Mouse (Mus musculus): ENCODE measurements around the gene Gna11. TPM values are rescaled to one million over a fixed set of nuclear protein-coding genes. Genes with fewer than 3 reads are reported as not detected.

Gna11 gene
- polyA plus RNA-seq, 1 experiment from 2014 or later: 90.2 TPM

- WGBS: 67% methylated on average over 6 of the region's 6 CpGs
- Histone ChIP-seq H3K27me3 (ENCODE audit: control insufficient read depth, insufficient read depth, low read depth, low read length) (0 out of 2 replicates have a peak, but pooled peaks cover 3% of the 10 kb centered on the region), H3K4me3 (ENCODE audit: low read depth, low read length) (no peak overlapping the region), H3K9ac (ENCODE audit: low read depth, low read length) (no peak overlapping the region), H3K27ac (ENCODE audit: low read length) (no peak overlapping the region), H3K4me2 (ENCODE audit: low read length) (no peak overlapping the region), H3K4me1 (ENCODE audit: control insufficient read depth, insufficient read depth, low read length) (no peaks in the 10 kb centered on the region), H3K36me3 (ENCODE audit: control insufficient read depth, insufficient read depth, low read length) (no peaks in the 10 kb centered on the region), H3K9me3 (replicated peaks; ENCODE audit: control insufficient read depth, low read length, poor library complexity, severe bottlenecking) (no peaks in the 10 kb centered on the region)
- ATAC-seq: no peak
Observed at GRCm38 (mm10) chr10:81523142-81523541, 21.8 kb downstream of the Gna11 start.

DNA sequence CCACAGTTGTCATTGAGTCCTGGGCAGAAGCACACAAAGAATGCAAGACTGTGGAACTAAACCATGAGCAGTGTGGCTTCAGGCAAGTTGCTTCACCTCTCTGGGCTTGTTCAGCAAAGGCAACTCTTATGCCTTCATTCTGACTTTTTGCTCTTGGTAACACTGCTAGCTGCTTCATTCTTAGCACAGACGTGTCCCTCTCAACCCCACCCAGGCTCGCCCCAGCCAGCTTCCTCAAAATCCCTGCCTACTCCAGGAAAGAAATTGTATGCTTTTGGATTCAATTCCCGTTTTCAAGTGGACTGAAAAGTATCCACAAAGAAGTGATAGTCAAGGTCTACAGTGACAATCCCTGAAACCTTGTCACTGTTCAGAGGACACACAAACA is 25.0 kb downstream of the Gna11 start:
- ATAC-seq: no peak
- Histone ChIP-seq H3K4me2 (ENCODE audit: low read length) (no peak overlapping the region), H3K27ac (ENCODE audit: low read length) (no peak overlapping the region), H3K9ac (ENCODE audit: low read depth, low read length) (no peak overlapping the region), H3K27me3 (ENCODE audit: control insufficient read depth, insufficient read depth, low read depth, low read length) (0 out of 2 replicates have a peak, but pooled peaks cover 3% of the 10 kb centered on the region), H3K4me3 (ENCODE audit: low read depth, low read length) (no peak overlapping the region), H3K9me3 (replicated peaks; ENCODE audit: control insufficient read depth, low read length, poor library complexity, severe bottlenecking) (no peaks in the 10 kb centered on the region), H3K36me3 (ENCODE audit: control insufficient read depth, insufficient read depth, low read length) (no peaks in the 10 kb centered on the region), H3K4me1 (ENCODE audit: control insufficient read depth, insufficient read depth, low read length) (no peaks in the 10 kb centered on the region)
- WGBS: 74% methylated on average over 3 of the region's 3 CpGs

- Histone ChIP-seq H3K9ac (ENCODE audit: low read depth, low read length) (no peak overlapping the region), H3K27ac (ENCODE audit: low read length) (no peak overlapping the region), H3K4me2 (ENCODE audit: low read length) (no peak overlapping the region), H3K36me3 (ENCODE audit: control insufficient read depth, insufficient read depth, low read length) (no peaks in the 10 kb centered on the region), H3K4me3 (ENCODE audit: low read depth, low read length) (no peak overlapping the region), H3K4me1 (ENCODE audit: control insufficient read depth, insufficient read depth, low read length) (no peaks in the 10 kb centered on the region), H3K27me3 (ENCODE audit: control insufficient read depth, insufficient read depth, low read depth, low read length) (0 out of 2 replicates have a peak, but pooled peaks cover 3% of the 10 kb centered on the region), H3K9me3 (replicated peaks; ENCODE audit: control insufficient read depth, low read length, poor library complexity, severe bottlenecking) (no peaks in the 10 kb centered on the region)
- 85% methylated on average over 6 of the region's 6 CpGs for WGBS
- ATAC-seq: no peak
Observed at GRCm38 (mm10) chr10:81519227-81519977, 25.6 kb downstream of the Gna11 start.

DNA sequence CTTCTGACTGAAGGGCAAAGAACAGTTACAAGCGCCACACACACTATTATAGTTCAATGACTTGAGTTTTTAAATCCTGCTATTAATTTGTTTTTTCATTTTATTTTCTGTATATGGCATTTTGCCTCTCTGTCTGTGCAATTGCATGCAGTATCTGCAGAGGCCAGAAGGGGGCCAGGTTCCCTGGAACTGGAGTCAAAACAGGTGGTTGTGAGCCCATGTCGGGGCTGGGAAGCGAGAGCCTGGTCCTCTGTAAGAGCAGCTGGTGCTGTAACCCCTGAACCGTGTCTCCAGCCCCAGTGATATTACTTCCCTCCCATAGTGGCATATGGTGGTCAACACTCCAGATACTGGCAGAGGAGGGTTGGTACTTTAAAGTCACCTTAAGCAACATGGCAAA is 26.4 kb downstream of the Gna11 start:
- no peaks in the 10 kb centered on the region for H3K27me3 ChIP-seq (ENCODE audit: control insufficient read depth, insufficient read depth, low read depth, low read length)
- no peaks in the 10 kb centered on the region for H3K9me3 ChIP-seq (replicated peaks; ENCODE audit: control insufficient read depth, low read length, poor library complexity, severe bottlenecking)
- no peak overlapping the region for H3K4me3 ChIP-seq (ENCODE audit: low read depth, low read length)
- H3K36me3 ChIP-seq (ENCODE audit: control insufficient read depth, insufficient read depth, low read length): no peaks in the 10 kb centered on the region
- no peak overlapping the region for H3K9ac ChIP-seq (ENCODE audit: low read depth, low read length)
- H3K4me2 ChIP-seq (ENCODE audit: low read length): no peak overlapping the region
- no peak for ATAC-seq
- no peak overlapping the region for H3K27ac ChIP-seq (ENCODE audit: low read length)
- no peaks in the 10 kb centered on the region for H3K4me1 ChIP-seq (ENCODE audit: control insufficient read depth, insufficient read depth, low read length)
- WGBS: 11% methylated on average over 4 of the region's 4 CpGs

GRCm38 (mm10) chr10:81517227-81517626 is 27.8 kb downstream of the Gna11 start:
- no peak overlapping the region for H3K4me3 ChIP-seq (ENCODE audit: low read depth, low read length)
- H3K9me3 ChIP-seq (replicated peaks; ENCODE audit: control insufficient read depth, low read length, poor library complexity, severe bottlenecking): no peaks in the 10 kb centered on the region
- no peaks in the 10 kb centered on the region for H3K36me3 ChIP-seq (ENCODE audit: control insufficient read depth, insufficient read depth, low read length)
- no peak overlapping the region for H3K27ac ChIP-seq (ENCODE audit: low read length)
- no peaks in the 10 kb centered on the region for H3K4me1 ChIP-seq (ENCODE audit: control insufficient read depth, insufficient read depth, low read length)
- WGBS: 79% methylated on average over 8 of the region's 8 CpGs
- no peak overlapping the region for H3K4me2 ChIP-seq (ENCODE audit: low read length)
- H3K9ac ChIP-seq (ENCODE audit: low read depth, low read length): no peak overlapping the region
- ATAC-seq: no peak
- H3K27me3 ChIP-seq (ENCODE audit: control insufficient read depth, insufficient read depth, low read depth, low read length): no peaks in the 10 kb centered on the region

- no peak for ATAC-seq
- Histone ChIP-seq H3K4me2 (ENCODE audit: low read length) (no peak overlapping the region), H3K4me1 (ENCODE audit: control insufficient read depth, insufficient read depth, low read length) (no peaks in the 10 kb centered on the region), H3K27ac (ENCODE audit: low read length) (no peak overlapping the region), H3K9me3 (replicated peaks; ENCODE audit: control insufficient read depth, low read length, poor library complexity, severe bottlenecking) (no peaks in the 10 kb centered on the region), H3K27me3 (ENCODE audit: control insufficient read depth, insufficient read depth, low read depth, low read length) (no peaks in the 10 kb centered on the region; the same call in 1 of the 2 replicates), H3K36me3 (ENCODE audit: control insufficient read depth, insufficient read depth, low read length) (no peaks in the 10 kb centered on the region), H3K9ac (ENCODE audit: low read depth, low read length) (no peak overlapping the region), H3K4me3 (ENCODE audit: low read depth, low read length) (no peak overlapping the region)
- 78% methylated on average over 5 of the region's 5 CpGs for WGBS
Observed at GRCm38 (mm10) chr10:81513798-81514197, 31.2 kb downstream of the Gna11 start.

DNA sequence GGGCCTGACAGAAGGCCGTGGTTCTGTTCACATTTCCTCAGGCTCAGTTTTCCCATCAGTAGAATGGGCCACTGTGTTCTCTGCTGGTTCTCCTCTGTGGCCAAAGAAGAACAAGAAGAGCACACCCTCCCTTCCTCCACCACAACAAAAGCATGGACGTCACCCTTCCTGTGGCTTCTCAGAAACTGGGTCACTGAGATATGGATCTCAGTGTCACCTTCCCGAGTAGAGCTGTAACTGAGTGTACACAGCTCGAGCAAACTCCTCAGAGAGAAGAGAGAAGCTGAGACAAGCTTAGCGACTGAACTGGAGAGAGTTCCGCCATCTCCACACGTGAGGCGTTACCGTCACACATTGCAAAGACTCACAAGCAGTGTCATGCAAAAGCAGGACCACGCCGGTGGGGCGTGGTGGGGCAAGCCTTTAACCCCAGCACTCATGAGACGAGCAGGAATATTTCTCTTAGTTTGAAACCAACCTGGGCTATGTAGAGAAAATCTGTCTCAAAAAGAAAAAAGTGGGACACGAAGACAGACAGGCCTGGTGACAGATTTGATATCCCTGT is 34.7 kb downstream of the Gna11 start:
- Histone ChIP-seq H3K36me3 (ENCODE audit: control insufficient read depth, insufficient read depth, low read length) (no peaks in the 10 kb centered on the region), H3K9me3 (replicated peaks; ENCODE audit: control insufficient read depth, low read length, poor library complexity, severe bottlenecking) (no peaks in the 10 kb centered on the region), H3K4me2 (ENCODE audit: low read length) (no peak overlapping the region), H3K9ac (ENCODE audit: low read depth, low read length) (no peak overlapping the region), H3K4me3 (ENCODE audit: low read depth, low read length) (no peak overlapping the region), H3K27me3 (ENCODE audit: control insufficient read depth, insufficient read depth, low read depth, low read length) (no peaks in the 10 kb centered on the region; the same call in 1 of the 2 replicates), H3K27ac (ENCODE audit: low read length) (no peak overlapping the region), H3K4me1 (ENCODE audit: control insufficient read depth, insufficient read depth, low read length) (no peaks in the 10 kb centered on the region)
- ATAC-seq: no peak
- WGBS: 83% methylated on average over 14 of the region's 14 CpGs

GRCm38 (mm10) chr10:81507691-81508489 is 37.1 kb downstream of the Gna11 start:
- Histone ChIP-seq H3K36me3 (ENCODE audit: control insufficient read depth, insufficient read depth, low read length) (no peaks in the 10 kb centered on the region), H3K4me3 (ENCODE audit: low read depth, low read length) (no peak overlapping the region), H3K9ac (ENCODE audit: low read depth, low read length) (no peak overlapping the region), H3K27me3 (ENCODE audit: control insufficient read depth, insufficient read depth, low read depth, low read length) (peaks cover 8% of the 10 kb centered on the region), H3K27ac (ENCODE audit: low read length) (no peak overlapping the region), H3K4me2 (ENCODE audit: low read length) (no peak overlapping the region), H3K4me1 (ENCODE audit: control insufficient read depth, insufficient read depth, low read length) (no peaks in the 10 kb centered on the region), H3K9me3 (replicated peaks; ENCODE audit: control insufficient read depth, low read length, poor library complexity, severe bottlenecking) (no peaks in the 10 kb centered on the region)
- ATAC-seq: no peak
- WGBS: 72% methylated on average over 13 of the region's 13 CpGs

- Histone ChIP-seq H3K9ac (ENCODE audit: low read depth, low read length) (no peak overlapping the region), H3K27me3 (ENCODE audit: control insufficient read depth, insufficient read depth, low read depth, low read length) (peaks cover 8% of the 10 kb centered on the region), H3K4me1 (ENCODE audit: control insufficient read depth, insufficient read depth, low read length) (no peaks in the 10 kb centered on the region), H3K4me3 (ENCODE audit: low read depth, low read length) (no peak overlapping the region), H3K27ac (ENCODE audit: low read length) (no peak overlapping the region), H3K36me3 (ENCODE audit: control insufficient read depth, insufficient read depth, low read length) (no peaks in the 10 kb centered on the region), H3K9me3 (replicated peaks; ENCODE audit: control insufficient read depth, low read length, poor library complexity, severe bottlenecking) (no peaks in the 10 kb centered on the region), H3K4me2 (ENCODE audit: low read length) (no peak overlapping the region)
- WGBS: 30% methylated on average over 6 of the region's 6 CpGs
- no peak for ATAC-seq
Observed at GRCm38 (mm10) chr10:81507095-81507494, 37.9 kb downstream of the Gna11 start.

Measured in midbrain, embryonic 16.5 days (tissue).